Mouse (Mus musculus) CH12.LX (cell line): ENCODE data around the gene Gpr179. TPM values are rescaled to one million over a fixed set of nuclear protein-coding genes. Genes with fewer than 3 reads are reported as not detected.

Experiments
- DNase-seq: peaks from one replicate; pipeline ENCODE4 v3.0.0-alpha.2; 2013; ENCODE audit errors: extremely low read depth
- H3K27ac ChIP-seq: 2 replicates; pipeline ENCODE4 v1.5.1; 2012; ENCODE audit warnings: low read depth, mild to moderate bottlenecking, control low read depth, moderate library complexity; ENCODE audit not compliant: insufficient read depth
- H3K27me3 ChIP-seq: replicated peaks from 2 replicates; pipeline ENCODE3; 2012; ENCODE audit warnings: inconsistent platforms
- H3K36me3 ChIP-seq, 2 experiments: replicated peaks in 1 of 2; 2 replicates each; pipeline versions ENCODE3 to v1.6.1; 2012; ENCODE audit warnings: inconsistent platforms in 1 of 2, low read length in 1 of 2, mild to moderate bottlenecking in 1 of 2, mixed read lengths in 1 of 2, moderate library complexity in 1 of 2; ENCODE audit not compliant: control insufficient read depth in 1 of 2, insufficient read depth in 1 of 2
- H3K4me1 ChIP-seq, 2 experiments: 2 replicates each; pipeline ENCODE4 v1.6.1; 2012; ENCODE audit warnings: inconsistent platforms in 1 of 2, moderate library complexity in 1 of 2; ENCODE audit not compliant: insufficient read depth in 2 of 2, control insufficient read depth in 1 of 2
- H3K4me2 ChIP-seq: 2 replicates; pipeline ENCODE4 v1.6.1; 2012; ENCODE audit warnings: low read depth, mild to moderate bottlenecking, control low read depth; ENCODE audit not compliant: poor library complexity, insufficient read depth, severe bottlenecking
- H3K4me3 ChIP-seq, 3 experiments: fragments of 150-350 bp in 1 of 3; sonication (generic) in 1 of 3; replicated peaks in 1 of 3; 2 replicates each; pipeline versions ENCODE3 to v1.5.1; 2011 to 2012; ENCODE audit warnings: low read depth in 2 of 3, low read length in 2 of 3, mild to moderate bottlenecking in 2 of 3, moderate library complexity in 2 of 3, control low read depth in 1 of 3, improper control_type of control experiment in 1 of 3, inconsistent platforms in 1 of 3, mixed read lengths in 1 of 3; ENCODE audit not compliant: poor library complexity in 1 of 3
- H3K79me2 ChIP-seq: replicated peaks from 2 replicates; pipeline ENCODE4 v1.6.1; 2012; ENCODE audit warnings: mild to moderate bottlenecking, moderate library complexity; ENCODE audit not compliant: control insufficient read depth, poor library complexity, insufficient read depth, severe bottlenecking; ENCODE audit errors: extremely low read depth
- H3K9ac ChIP-seq: 2 replicates; pipeline ENCODE4 v1.6.1; 2012; ENCODE audit warnings: low read depth, mild to moderate bottlenecking, control low read depth, moderate library complexity; ENCODE audit not compliant: insufficient read depth
- H3K9me3 ChIP-seq: replicated peaks from 2 replicates; pipeline ENCODE3; 2012; ENCODE audit warnings: low read length, inconsistent platforms, mixed read lengths
- BHLHE40 ChIP-seq: IDR thresholded peaks from 2 replicates; pipeline ENCODE4 v1.6.1; 2011; ENCODE audit warnings: mild to moderate bottlenecking, low read depth, low read length, improper control_type of control experiment
- CHD1 ChIP-seq: IDR thresholded peaks from 2 replicates; pipeline ENCODE4 v1.6.1; 2012; ENCODE audit warnings: low read depth, low read length, improper control_type of control experiment, inconsistent platforms
- CHD2 ChIP-seq: IDR thresholded peaks from 2 replicates; pipeline ENCODE4 v1.6.1; 2011; ENCODE audit warnings: low read length, improper control_type of control experiment
- CTCF ChIP-seq, 2 experiments: IDR thresholded peaks in 1 of 2; conservative IDR thresholded peaks in 1 of 2; 2 replicates each; pipeline ENCODE4 v1.5.1; 2011 to 2012; ENCODE audit warnings: low read depth in 2 of 2, low read length in 2 of 2, improper control_type of control experiment in 1 of 2, inconsistent platforms in 1 of 2, mild to moderate bottlenecking in 1 of 2, moderate library complexity in 1 of 2
- ELF1 ChIP-seq: IDR thresholded peaks from 2 replicates; pipeline ENCODE4 v1.6.1; 2014; ENCODE audit warnings: low read depth, mild to moderate bottlenecking, inconsistent platforms, low read length, improper control_type of control experiment
- EP300 ChIP-seq: IDR thresholded peaks from 2 replicates; pipeline ENCODE4 v1.6.1; 2011; ENCODE audit warnings: low read length, improper control_type of control experiment
- ETS1 ChIP-seq: conservative IDR thresholded peaks from 2 replicates; pipeline ENCODE4 v1.6.1; 2012; ENCODE audit warnings: low read depth, mild to moderate bottlenecking, inconsistent platforms, low read length, improper control_type of control experiment, moderate library complexity
- GABPA ChIP-seq: IDR thresholded peaks from 2 replicates; pipeline ENCODE4 v1.6.1; 2012; ENCODE audit warnings: low read depth, low read length, improper control_type of control experiment, inconsistent platforms; ENCODE audit not compliant: insufficient replicate concordance
- HCFC1 ChIP-seq: IDR thresholded peaks from 2 replicates; pipeline ENCODE4 v1.6.1; 2012; ENCODE audit warnings: low read depth, mild to moderate bottlenecking, inconsistent platforms, low read length, improper control_type of control experiment
- IRF4 ChIP-seq: IDR thresholded peaks from 2 replicates; pipeline ENCODE4 v1.6.1; 2014; ENCODE audit warnings: low read depth, mild to moderate bottlenecking, inconsistent platforms, low read length, improper control_type of control experiment
- JUN ChIP-seq: IDR thresholded peaks from 2 replicates; pipeline ENCODE4 v1.6.1; 2011; ENCODE audit warnings: low read depth, mild to moderate bottlenecking, low read length, improper control_type of control experiment, moderate library complexity; ENCODE audit not compliant: insufficient read depth
- MAX ChIP-seq: IDR thresholded peaks from 2 replicates; pipeline ENCODE4 v1.6.1; 2011; ENCODE audit warnings: low read length, improper control_type of control experiment
- MAZ ChIP-seq: IDR thresholded peaks from 2 replicates; pipeline ENCODE4 v1.6.1; 2012; ENCODE audit warnings: low read depth, mild to moderate bottlenecking, inconsistent platforms, low read length, improper control_type of control experiment, moderate library complexity
- MEF2A ChIP-seq: IDR thresholded peaks from 2 replicates; pipeline ENCODE4 v1.6.1; 2014; ENCODE audit warnings: low read depth, mild to moderate bottlenecking, inconsistent platforms, low read length, improper control_type of control experiment, borderline replicate concordance
- MXI1 ChIP-seq: IDR thresholded peaks from 2 replicates; pipeline ENCODE4 v1.6.1; 2011; ENCODE audit warnings: mild to moderate bottlenecking, low read depth, low read length, improper control_type of control experiment
- MYC ChIP-seq: IDR thresholded peaks from 2 replicates; pipeline ENCODE4 v1.6.1; 2011; ENCODE audit warnings: low read depth, mild to moderate bottlenecking, improper control_type of control experiment, low read length
- NELFE ChIP-seq: IDR thresholded peaks from 2 replicates; pipeline ENCODE4 v1.6.1; 2011; ENCODE audit warnings: low read depth, low read length, improper control_type of control experiment
- NRF1 ChIP-seq: IDR thresholded peaks from 2 replicates; pipeline ENCODE4 v1.6.1; 2014; ENCODE audit warnings: low read depth, mild to moderate bottlenecking, inconsistent platforms, low read length, improper control_type of control experiment, moderate library complexity
- PAX5 ChIP-seq: IDR thresholded peaks from 2 replicates; pipeline ENCODE4 v1.6.1; 2012; ENCODE audit warnings: low read length, inconsistent platforms, mixed read lengths
- POLR2A ChIP-seq: IDR thresholded peaks from 2 replicates; pipeline ENCODE4 v1.6.1; 2011; ENCODE audit warnings: low read depth, mild to moderate bottlenecking, improper control_type of control experiment, low read length
- RAD21 ChIP-seq: IDR thresholded peaks from 2 replicates; pipeline ENCODE4 v1.6.1; 2011; ENCODE audit warnings: low read depth, mild to moderate bottlenecking, low read length, improper control_type of control experiment, moderate library complexity
- RCOR1 ChIP-seq: conservative IDR thresholded peaks from 2 replicates; pipeline ENCODE4 v1.6.1; 2012; ENCODE audit warnings: low read depth, mild to moderate bottlenecking, inconsistent platforms, low read length, improper control_type of control experiment
- SIN3A ChIP-seq: IDR thresholded peaks from 2 replicates; pipeline ENCODE4 v1.6.1; 2012; ENCODE audit warnings: low read length, improper control_type of control experiment, inconsistent platforms
- SMC3 ChIP-seq: IDR thresholded peaks from 2 replicates; pipeline ENCODE4 v1.6.1; 2011; ENCODE audit warnings: low read depth, low read length, improper control_type of control experiment
- TBP ChIP-seq: conservative IDR thresholded peaks from 2 replicates; pipeline ENCODE4 v1.6.1; 2011; ENCODE audit warnings: low read depth, low read length, improper control_type of control experiment
- TCF12 ChIP-seq: IDR thresholded peaks from 2 replicates; pipeline ENCODE4 v1.6.1; 2014; ENCODE audit warnings: low read depth, mild to moderate bottlenecking, inconsistent platforms, low read length, improper control_type of control experiment
- UBTF ChIP-seq: IDR thresholded peaks from 2 replicates; pipeline ENCODE4 v1.6.1; 2012; ENCODE audit warnings: low read depth, mild to moderate bottlenecking, inconsistent platforms, low read length, improper control_type of control experiment, moderate library complexity
- USF1 ChIP-seq: IDR thresholded peaks from 2 replicates; pipeline ENCODE4 v1.6.1; 2014; ENCODE audit warnings: low read depth, mild to moderate bottlenecking, inconsistent platforms, low read length, improper control_type of control experiment
- USF2 ChIP-seq: conservative IDR thresholded peaks from 2 replicates; pipeline ENCODE4 v1.6.1; 2011; ENCODE audit warnings: low read depth, low read length, improper control_type of control experiment
- ZC3H11A ChIP-seq: IDR thresholded peaks from 2 replicates; pipeline ENCODE4 v1.6.1; 2012; ENCODE audit warnings: low read depth, mild to moderate bottlenecking, inconsistent platforms, low read length, improper control_type of control experiment
- ZMIZ1 ChIP-seq: IDR thresholded peaks from 2 replicates; pipeline ENCODE4 v1.6.1; 2012; ENCODE audit warnings: low read depth, mild to moderate bottlenecking, inconsistent platforms, low read length, improper control_type of control experiment
- dilution Hi-C: fragments of 300-500 bp; cut with MboI; formaldehyde crosslinking; loops from 2 replicates; pipeline ENCODE4 v1.14.3; 2020; ENCODE audit warnings: low sequenced_read_pairs; ENCODE audit not compliant: extremely low pct_unique_long_range_greater_than_20kb, extremely low pct_ligation_motif_present
- in situ Hi-C: fragments of 300-500 bp; cut with MboI; formaldehyde crosslinking; loops from 3 replicates; pipeline ENCODE4 v1.14.3; 2019; ENCODE audit warnings: low sequenced_read_pairs, low pct_ligation_motif_present, low pct_unique_long_range_greater_than_20kb, mixed read lengths
- polyA plus RNA-seq: library from polyadenylated mRNA; unstranded; fragments of >175 nt; gene quantifications from 2 replicates; pipeline ENCODE4 v1.2.1, GENCODE M21; 2012; ENCODE audit warnings: low read depth; ENCODE audit not compliant: insufficient read length
- total RNA-seq, 2 experiments: library from RNA; depleted of rRNA; stranded (reverse); fragments of 300-350 nt in 1 of 2; fragments of >200 nt in 1 of 2; gene quantifications; 2 replicates each; pipeline ENCODE4 v1.2.3; 2012 to 2014

Gene Gpr179
- total and polyA plus RNA-seq, 3 experiments: 0.03 to 0.08 TPM; not detected in 1

- Histone ChIP-seq H3K36me3 (peaks cover 3 to 23% of the 10 kb centered on the region in 2 experiments), H3K4me2 (peak overlapping the region; percentile 70), H3K79me2 (no peaks in the 10 kb centered on the region), H3K27ac (peak overlapping the region; percentile 21; the same call in 1 of the 2 replicates), H3K9ac (peak overlapping the region; percentile 34; the same call in 1 of the 2 replicates), H3K4me1 (peaks cover 12 to 38% of the 10 kb centered on the region in 2 experiments), H3K9me3 (no peaks in the 10 kb centered on the region), H3K4me3 (peak overlapping the region; percentile 17 to 43 (median 21)), H3K27me3 (peaks cover 20% of the 10 kb centered on the region)
- dilution Hi-C loops: no loop called here
- in situ Hi-C loops: loop anchor here (5.0 kb wide), 1 partner anchor 38 kb away; the partner anchor contains the start of gene Socs7
- TF ChIP-seq GABPA: no peak
- TF ChIP-seq ZMIZ1: peak; percentile 14; the same call in 1 of the 2 replicates
- no peak; the same call in 1 of the 2 replicates for TF ChIP-seq BHLHE40
- no peak for TF ChIP-seq TBP
- TF ChIP-seq SIN3A: peak; percentile 90
- peak; percentile 61; the same call in 1 of the 2 replicates for TF ChIP-seq CHD1
- peak; percentile 93 for TF ChIP-seq MAX
- no peak for TF ChIP-seq EP300
- peak; percentile 43; the same call in 1 of the 2 replicates for TF ChIP-seq ZC3H11A
- peak; percentile 91; the same call in 1 of the 2 replicates for TF ChIP-seq MAZ
- TF ChIP-seq MEF2A: peak; percentile 80
- no peak for TF ChIP-seq RCOR1
- no peak for TF ChIP-seq PAX5
- TF ChIP-seq USF2: no peak; the same call in 1 of the 2 replicates
- TF ChIP-seq MYC: peak; percentile 98
- peak; percentile 18; the same call in 1 of the 2 replicates for TF ChIP-seq ETS1
- peak; percentile 94 to 99 for TF ChIP-seq CTCF (conservative IDR thresholded peaks at IDR 0.05 in 1 of 2, IDR thresholded peaks at IDR 0.05 in 1 of 2; ENCODE audit: low read depth in 2 of 2, low read length in 2 of 2)
- TF ChIP-seq SMC3: peak; percentile 87
- no peak for TF ChIP-seq UBTF
- peak; percentile 49; the same call in 1 of the 2 replicates for TF ChIP-seq POLR2A
- TF ChIP-seq CHD2: no peak
- TF ChIP-seq NRF1: 0 out of 2 replicates have a peak, but pooled peaks have one; percentile 13
- peak; percentile 69 for TF ChIP-seq TCF12
- no peak; the same call in 1 of the 2 replicates for TF ChIP-seq IRF4
- TF ChIP-seq NELFE: peak; percentile 66
- peak; percentile 57 for TF ChIP-seq HCFC1
- TF ChIP-seq USF1: peak; percentile 18
- peak; percentile 93 for TF ChIP-seq RAD21
- peak; percentile 88; the same call in 1 of the 2 replicates for TF ChIP-seq MXI1
- no peak for TF ChIP-seq JUN
- TF ChIP-seq ELF1: peak; percentile 65
- peak; percentile 92 for DNase-seq
Observed at GRCm38 (mm10) chr11:97399958-97400710, 48.3 kb upstream of the Gpr179 start.
